Mouse (Mus musculus) MEL (cell line): ENCODE data around the gene Ddias.

ENCODE experiments used
- KAT2A ChIP-seq: conservative IDR thresholded peaks from 2 replicates; pipeline ENCODE4 v1.6.1; 2012; ENCODE audit warnings: low read depth, low read length, improper control_type of control experiment, inconsistent platforms
- RAD21 ChIP-seq: IDR thresholded peaks from 2 replicates; pipeline ENCODE4 v1.6.1; 2011; ENCODE audit warnings: mild to moderate bottlenecking, low read depth, low read length, improper control_type of control experiment

DNA sequence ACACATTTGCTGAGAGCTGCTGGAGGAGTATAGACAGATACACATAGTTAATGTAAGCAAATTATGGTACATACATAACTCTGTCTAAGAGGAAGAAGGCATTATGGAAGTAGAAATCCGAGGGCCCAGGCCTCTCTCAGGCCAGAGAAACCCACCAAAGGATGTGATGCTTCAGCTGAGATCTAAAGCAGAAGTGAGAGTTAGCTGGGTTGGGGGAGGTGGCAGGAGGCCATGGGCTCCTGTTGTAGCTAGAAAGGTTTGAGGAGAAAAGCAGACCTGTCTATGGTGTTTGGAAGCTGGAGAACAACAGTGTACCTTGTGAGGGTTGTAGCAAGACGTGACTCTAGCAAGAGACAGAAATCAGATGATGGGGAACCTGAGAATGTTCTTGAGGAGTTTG is 56.8 kb downstream of the Ddias start:
- no peak for TF ChIP-seq KAT2A
- TF ChIP-seq RAD21: no peak
